Mouse (Mus musculus) layer of hippocampus, adult 2 months (tissue): Measurements from ENCODE around the gene Tbpl1. TPM values are rescaled to one million over a fixed set of nuclear protein-coding genes. Genes with fewer than 3 reads are reported as not detected.

Experiments used
- DNase-seq, 2 experiments: peaks; one replicate each; pipeline ENCODE4 v3.0.0; 2022; ENCODE audit warnings: low spot score in 2 of 2
- H3K27ac ChIP-seq: fragments of 200-600 bp; 2 replicates; pipeline ENCODE4 v1.8.1; 2022
- H3K4me3 ChIP-seq: fragments of 200-600 bp; 2 replicates; pipeline ENCODE4 v1.8.1; 2022; ENCODE audit warnings: mild to moderate bottlenecking
- CTCF ChIP-seq: fragments of 200-600 bp; conservative IDR thresholded peaks from 2 replicates; pipeline ENCODE4 v1.8.1; 2022; ENCODE audit warnings: antibody characterized with exemption, mild to moderate bottlenecking, moderate library complexity
- long read RNA-seq, 2 experiments: library from polyadenylated mRNA; stranded (forward); transcript quantifications; one replicate each; pipeline ENCODE4 v2.0.0; 2021; ENCODE audit warnings: borderline mapping rate in 2 of 2
- total RNA-seq, 2 experiments: library from RNA; stranded (reverse); gene quantifications; 2 replicates each; pipeline ENCODE4 v1.2.3; 2021

Gene Tbpl1
- 10 to 100 TPM; 59.8 to 62.4 TPM for total RNA-seq
- long read RNA-seq, experiment 1, transcript Tbpl1-202 (7 exons, 2,873 nt), result major isoform, 35 of 41 reads
- long read RNA-seq, experiment 1, partial matches to known transcripts, result 1 of 41 reads
- long read RNA-seq, experiment 1, other reads (novel, unspliced or antisense), result 5 of 41 reads
- long read RNA-seq, experiment 2, transcript Tbpl1-202 (7 exons, 2,873 nt), result major isoform, 49 of 61 reads
- long read RNA-seq, experiment 2, partial matches to known transcripts, result 0 of 61 reads
- long read RNA-seq, experiment 2, other reads (novel, unspliced or antisense), result 11 of 61 reads

DNA sequence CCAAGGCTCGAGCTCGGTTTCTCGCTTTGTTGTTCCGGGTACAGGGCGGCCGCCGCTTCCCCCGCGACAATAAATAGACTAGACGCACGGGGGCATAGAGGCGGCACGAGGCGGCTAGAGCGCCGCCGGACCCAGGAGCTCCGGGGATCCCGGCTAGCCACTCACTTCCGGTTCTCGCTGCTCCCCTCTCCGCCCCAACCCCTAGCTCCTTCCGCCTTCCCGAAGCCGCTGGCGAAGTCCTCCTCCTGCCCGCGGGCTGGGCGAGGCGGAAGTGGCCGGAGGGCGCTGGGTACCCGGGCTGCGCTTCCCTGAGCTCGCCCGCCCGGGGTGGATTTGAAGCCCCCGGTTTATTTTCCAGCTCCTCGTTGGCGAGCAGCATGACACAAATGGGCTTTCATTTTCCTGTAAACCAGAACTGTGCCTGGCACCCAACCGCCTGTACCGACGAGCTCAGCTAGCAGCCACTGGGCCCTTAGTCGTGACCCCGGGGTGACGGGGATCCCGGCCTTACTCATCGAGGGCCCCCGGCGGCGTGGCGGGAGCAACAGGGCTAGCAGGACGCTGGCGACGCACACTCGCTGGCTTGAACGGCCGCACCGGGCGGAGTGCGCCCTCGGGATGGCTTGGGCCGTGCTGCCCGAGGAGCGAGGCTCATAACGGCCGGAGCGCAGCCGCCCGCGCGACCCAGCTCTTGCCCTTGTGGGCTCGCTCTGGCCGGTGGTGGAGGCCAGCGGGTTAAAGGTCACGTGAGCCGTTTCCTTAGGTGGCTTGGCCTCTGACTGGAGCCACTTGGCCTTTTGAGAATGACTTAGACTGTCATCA lies at the start of gene Tbpl1:
Gene Tbpl1, minus strand, starts transcription at position 667 of the 822 bp plus-strand sequence.
- Histone ChIP-seq H3K4me3 (peak within 1 kb of the TSS; percentile 99), H3K27ac (peak within 1 kb of the TSS; percentile 100)
- peak; percentile 95 to 97 for DNase-seq
- TF ChIP-seq CTCF, result peak; percentile 53

DNA sequence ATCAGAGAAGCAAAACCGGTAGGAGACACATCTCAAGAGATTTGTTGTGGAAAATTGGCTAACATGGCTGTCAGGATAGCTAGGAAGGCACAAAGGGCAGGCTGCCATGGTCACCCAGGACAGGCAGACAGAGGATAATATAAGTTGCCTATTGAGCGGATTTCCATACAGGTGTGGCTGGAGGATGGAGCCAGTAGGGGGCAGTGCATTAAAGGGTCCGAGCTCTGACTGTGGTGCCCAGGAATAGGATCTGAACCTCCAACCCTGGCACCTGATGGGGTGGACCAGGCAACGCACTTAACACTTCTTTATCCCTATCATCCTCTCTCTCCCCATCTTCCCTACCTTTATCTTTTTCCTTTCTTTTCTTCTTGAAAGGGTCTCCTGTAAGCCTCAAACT lies 49.7 kb upstream of the Tbpl1 start:
- H3K27ac ChIP-seq, result no peak overlapping the region
- TF ChIP-seq CTCF, result peak; percentile 63
- no peak overlapping the region for H3K4me3 ChIP-seq
- DNase-seq, result no peak

DNA sequence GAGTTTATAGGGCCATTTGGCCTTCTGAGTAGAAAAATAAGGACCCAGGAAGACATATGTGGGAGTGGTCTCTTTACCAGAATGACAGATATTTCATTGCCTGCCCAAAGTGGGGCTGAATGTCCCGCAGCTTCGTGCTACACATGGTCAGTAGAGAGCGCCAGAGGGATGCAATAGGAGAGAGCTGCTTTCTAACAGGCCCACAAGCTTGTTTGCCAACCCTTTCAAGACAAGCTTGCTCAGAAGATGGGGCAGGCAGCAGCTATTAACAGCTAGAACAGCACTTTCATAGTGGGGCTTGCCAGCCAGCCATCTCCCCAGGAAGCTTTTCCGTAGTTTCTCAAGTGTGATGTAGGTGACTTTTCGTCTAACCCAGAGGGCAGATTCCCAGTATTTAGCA lies 46.2 kb upstream of the Tbpl1 start:
- Histone ChIP-seq H3K27ac (no peak overlapping the region), H3K4me3 (no peak overlapping the region)
- TF ChIP-seq CTCF, result peak; percentile 68
- DNase-seq, result no peak

- peak; percentile 84 for TF ChIP-seq CTCF
- no peak overlapping the region for H3K27ac ChIP-seq
- peak; percentile 53 to 75 for DNase-seq
- no peak overlapping the region for H3K4me3 ChIP-seq
These were observed 44.4 kb upstream of the Tbpl1 start for GRCm38 (mm10) chr10:22776007-22776698.

DNA sequence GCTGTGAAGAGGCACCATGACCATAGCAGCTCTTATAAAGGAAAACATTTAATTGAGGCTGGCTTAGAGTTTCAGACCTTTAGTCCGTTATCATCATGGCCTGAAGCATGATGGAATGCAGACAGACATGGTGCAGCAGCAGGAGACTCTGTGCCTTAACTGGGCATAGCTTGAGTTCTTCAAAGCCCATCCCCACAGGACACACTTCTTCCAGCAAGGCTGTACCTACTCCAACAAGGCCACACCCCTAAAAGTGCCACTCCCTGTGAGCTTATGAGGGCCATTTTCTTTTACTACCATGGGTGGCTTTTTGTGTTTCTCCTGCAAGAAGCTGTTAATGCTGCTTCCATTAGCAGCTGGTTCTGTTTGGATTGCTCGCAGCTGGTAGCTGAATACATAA lies 43.7 kb upstream of the Tbpl1 start:
- H3K4me3 ChIP-seq, result no peak overlapping the region
- no peak overlapping the region for H3K27ac ChIP-seq
- DNase-seq, result no peak
- TF ChIP-seq CTCF, result no peak

DNA sequence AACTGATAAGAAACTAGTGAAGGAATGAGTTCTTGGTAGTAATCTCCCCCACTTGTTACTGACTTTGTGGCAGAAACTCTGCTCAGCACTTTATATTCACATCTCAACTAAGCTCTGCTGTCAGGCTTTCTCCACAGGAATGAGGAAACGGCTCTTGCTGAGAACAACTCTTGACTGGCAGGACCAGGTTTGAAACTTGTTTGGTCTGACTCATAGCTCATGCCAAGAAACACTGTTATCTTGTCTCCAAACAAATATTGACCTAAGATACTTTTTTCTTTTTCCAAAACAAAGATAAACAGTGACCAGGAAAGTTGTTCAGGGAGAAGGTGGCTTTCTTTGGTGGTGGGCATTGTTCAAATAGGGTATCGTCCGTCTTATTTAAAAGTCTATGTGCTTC lies 42.9 kb upstream of the Tbpl1 start:
- Histone ChIP-seq H3K4me3 (no peak overlapping the region), H3K27ac (no peak overlapping the region)
- TF ChIP-seq CTCF, result no peak
- DNase-seq, result no peak

- no peak for TF ChIP-seq CTCF
- DNase-seq, result no peak
These were observed 22.5 kb upstream of the Tbpl1 start for GRCm38 (mm10) chr10:22754240-22754639.

GRCm38 (mm10) chr10:22751175-22751682 lies 19.5 kb upstream of the Tbpl1 start:
- Histone ChIP-seq H3K4me3 (no peak overlapping the region), H3K27ac (no peak overlapping the region)
- no peak for TF ChIP-seq CTCF
- DNase-seq, result no peak

More at GRCm38 (mm10) chr10:22754240-22754639, 22.5 kb upstream of the Tbpl1 start:
- Histone ChIP-seq H3K4me3 (no peak overlapping the region), H3K27ac (no peak overlapping the region)

DNA sequence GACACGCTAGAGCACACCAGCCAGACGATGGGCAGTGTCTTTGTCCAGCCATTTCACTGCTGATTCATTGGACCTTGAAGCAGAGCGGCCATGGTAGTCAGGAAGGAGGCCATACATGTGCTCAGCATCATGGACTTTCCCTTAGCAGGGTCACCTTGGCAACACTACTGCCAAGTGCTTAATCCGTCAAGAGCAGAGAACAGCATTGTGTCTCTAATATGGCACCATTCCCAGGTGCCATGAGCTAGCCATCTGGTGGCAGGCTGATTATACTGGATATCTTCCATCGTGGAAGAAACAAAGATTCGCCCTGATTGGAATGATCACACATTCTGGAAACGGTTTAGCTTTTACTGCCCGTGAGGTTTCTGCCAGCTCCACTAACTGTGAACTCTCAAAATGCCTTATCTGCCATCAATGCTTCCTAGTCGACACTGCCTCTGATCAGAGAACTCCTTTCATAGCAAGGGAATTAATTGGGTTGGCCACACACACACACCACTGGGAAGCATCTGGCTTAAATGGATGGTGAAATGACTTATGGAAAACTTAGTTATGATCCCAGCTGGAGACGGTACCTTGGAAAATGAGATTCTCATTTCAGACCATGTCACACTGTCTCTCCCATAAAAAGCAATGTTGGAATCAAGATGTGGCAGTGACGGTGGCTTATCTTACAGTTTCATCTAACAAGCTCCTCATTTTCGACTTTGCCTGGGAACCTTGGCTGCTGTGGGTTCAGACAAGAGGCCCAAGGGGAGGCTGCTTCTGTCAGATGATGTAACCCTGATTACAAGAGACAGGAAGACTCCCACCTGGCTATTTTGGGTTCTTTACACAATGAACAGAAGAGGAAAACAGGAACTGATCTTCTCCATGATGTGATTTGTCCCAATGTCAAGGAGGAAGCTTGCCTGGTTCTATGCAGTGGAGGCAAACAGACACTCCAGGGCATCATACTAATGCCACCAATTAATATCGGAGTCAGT lies 14.9 kb upstream of the Tbpl1 start:
- peak; percentile 74 to 79 for DNase-seq
- Histone ChIP-seq H3K27ac (peak overlapping the region; percentile 88), H3K4me3 (no peak overlapping the region)
- TF ChIP-seq CTCF, result no peak

GRCm38 (mm10) chr10:22745922-22746321 lies 14.2 kb upstream of the Tbpl1 start:
- Histone ChIP-seq H3K4me3 (no peak overlapping the region), H3K27ac (peak overlapping the region; percentile 88)
- DNase-seq, result no peak
- no peak for TF ChIP-seq CTCF

GRCm38 (mm10) chr10:22732181-22732580 lies 443 bp upstream of the Tbpl1 start:
- Histone ChIP-seq H3K27ac (peak overlapping the region; percentile 100), H3K4me3 (peak overlapping the region; percentile 99)
- no peak for TF ChIP-seq CTCF
- DNase-seq, result peak in 1 of 2 experiments; percentile 6

- no peak for DNase-seq
- Histone ChIP-seq H3K27ac (peak overlapping the region; percentile 100), H3K4me3 (peak overlapping the region; percentile 99)
- no peak for TF ChIP-seq CTCF
These were observed 806 bp downstream of the Tbpl1 start for GRCm38 (mm10) chr10:22730992-22731271.
